Mouse (Mus musculus) common myeloid progenitor, adult 5-6 weeks (primary cell): Measurements from ENCODE around the gene Gm21776. TPM values are rescaled to one million over a fixed set of nuclear protein-coding genes. Genes with fewer than 3 reads are reported as not detected.
"Not testable (repeated sequence)": the region's sequence is repeated elsewhere in the genome, so short reads cannot be mapped to it uniquely, and the experiment has no call there.

Source experiments
- ATAC-seq: replicated peaks from 2 replicates; pipeline ENCODE4 v1.8.0; 2016; ENCODE audit warnings: low read depth, mild to moderate bottlenecking, moderate TSS enrichment, inconsistent platforms; ENCODE audit not compliant: poor library complexity, severe bottlenecking
- total RNA-seq: library from RNA; stranded (forward); fragments of 200-1000, 187-1606 nt; gene quantifications from 2 replicates; pipeline ENCODE4 v1.2.3, GENCODE M21; 2017

The Gm21776 gene
- total RNA-seq = not detected in 2 replicates

GRCm38 (mm10) chrY:76378362-76378761 lies at the start of gene Gm21776:
Gene Gm21776 (plus strand): TSS chrY:76378662.
- ATAC-seq = not testable (repeated sequence)
